Mouse (Mus musculus) small intestine, adult 2 months (tissue): ENCODE data around the gene S1pr2. TPM values are rescaled to one million over a fixed set of nuclear protein-coding genes. Genes with fewer than 3 reads are reported as not detected.

Experiments used
- H3K27ac ChIP-seq: fragments of 200-500 bp; 2 replicates; pipeline ENCODE4 v1.5.1; 2012; ENCODE audit warnings: low read depth, low read length, control low read depth, inconsistent platforms; ENCODE audit not compliant: insufficient read depth
- H3K27me3 ChIP-seq: fragments of 200-500 bp; 2 replicates; pipeline ENCODE4 v1.6.1; 2012; ENCODE audit warnings: mild to moderate bottlenecking, moderate library complexity, low read length, inconsistent platforms; ENCODE audit not compliant: control insufficient read depth, insufficient read depth
- H3K36me3 ChIP-seq: fragments of 200-500 bp; 2 replicates; pipeline ENCODE4 v1.6.1; 2012; ENCODE audit warnings: mild to moderate bottlenecking, low read length, control low read depth, inconsistent platforms; ENCODE audit not compliant: control insufficient read depth, insufficient read depth
- H3K4me1 ChIP-seq: fragments of 200-500 bp; 2 replicates; pipeline ENCODE4 v1.6.1; 2012; ENCODE audit warnings: low read length, inconsistent platforms, mixed read lengths; ENCODE audit not compliant: control insufficient read depth, insufficient read depth, insufficient read length
- H3K4me3 ChIP-seq: fragments of 200-500 bp; 2 replicates; pipeline ENCODE4 v1.5.1; 2012; ENCODE audit warnings: low read depth, mild to moderate bottlenecking, control low read depth, inconsistent platforms, low read length, moderate library complexity
- CTCF ChIP-seq: fragments of 200-500 bp; IDR thresholded peaks from 2 replicates; pipeline ENCODE4 v1.5.1; 2012; ENCODE audit warnings: low read depth, mild to moderate bottlenecking, control low read depth, inconsistent platforms, low read length, moderate library complexity, mixed read lengths; ENCODE audit not compliant: insufficient replicate concordance, insufficient read length; ENCODE audit errors: extremely low read depth
- POLR2A ChIP-seq: fragments of 200-500 bp; IDR thresholded peaks from 2 replicates; pipeline ENCODE4 v1.6.1; 2012; ENCODE audit warnings: low read depth, mild to moderate bottlenecking, control low read depth, inconsistent platforms, low read length, moderate library complexity
- WGBS: fragments of 180-500 bp; shearing (Covaris S2); methylation state at CpG from one replicate; pipeline ENCODE4 v1.1.7; 2018; 5-methylcytosine and 5-hydroxymethylcytosine counted together
- polyA plus RNA-seq: library from polyadenylated mRNA; depleted of rRNA; stranded (reverse); fragments of >200 nt; gene quantifications from 2 replicates; pipeline ENCODE4 v1.2.3, GENCODE M21; 2012

The S1pr2 gene
- polyA plus RNA-seq, 1 experiment = 2.9 TPM

DNA sequence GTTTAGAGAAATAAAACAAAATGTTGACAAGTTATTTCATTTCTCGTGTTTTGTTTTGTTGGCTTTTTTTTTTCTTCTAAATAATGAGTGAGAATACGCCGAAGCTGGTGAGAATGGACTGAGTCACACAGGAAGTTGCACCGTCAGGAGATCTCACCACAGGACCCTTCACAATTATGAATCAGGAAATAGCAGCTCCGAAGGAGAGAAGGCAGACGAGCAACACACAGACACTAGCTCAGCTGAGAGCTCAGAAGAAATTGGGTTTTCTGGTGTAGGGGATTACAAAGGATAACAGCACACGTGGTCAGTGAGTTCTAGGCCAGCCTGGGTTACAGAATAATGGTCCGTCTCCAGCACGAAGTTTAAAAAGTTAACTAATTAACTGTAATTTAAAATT is 15.0 kb downstream of the S1pr2 start:
- Histone ChIP-seq H3K36me3 (no peaks in the 10 kb centered on the region), H3K27ac (no peak overlapping the region), H3K27me3 (no peaks in the 10 kb centered on the region), H3K4me3 (no peak overlapping the region), H3K4me1 (no peaks in the 10 kb centered on the region; the same call in 1 of the 2 replicates)
- TF ChIP-seq POLR2A (no peak), CTCF (no peak)
- WGBS = 56% methylated on average over 9 of the region's 9 CpGs

DNA sequence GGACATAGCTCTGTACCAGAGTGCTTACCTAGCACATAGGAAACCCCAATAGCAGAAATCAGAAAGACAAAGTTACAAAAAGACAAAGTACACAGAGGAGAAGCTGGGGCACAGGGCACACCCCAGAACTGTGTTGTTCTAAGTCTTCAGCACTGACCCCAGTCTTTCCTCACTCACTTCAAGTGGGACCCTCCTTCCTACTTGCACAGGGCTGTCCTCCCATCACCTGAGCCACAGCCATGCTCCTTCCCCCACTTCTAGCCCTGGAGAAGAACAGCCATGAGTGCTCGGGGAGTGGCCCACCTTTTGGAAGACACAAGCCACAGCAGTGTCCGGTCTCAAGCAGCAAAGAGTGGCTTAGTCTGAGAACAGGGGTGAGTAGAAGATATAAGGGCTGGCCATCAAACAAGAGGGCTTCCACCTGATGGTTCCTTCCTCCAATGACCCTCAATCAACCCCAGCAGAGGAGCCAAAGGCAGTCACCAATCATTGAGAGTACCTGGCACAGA is 17.1 kb downstream of the S1pr2 start, which contains the start of gene Dnmt1:
Gene Dnmt1 (minus strand): TSS at position 459 of the 509 bp plus-strand sequence.
- H3K4me3 ChIP-seq = no peak within 1 kb of the TSS
- no peaks in the 10 kb centered on the region; the same call in 1 of the 2 replicates for H3K4me1 ChIP-seq
- TF ChIP-seq POLR2A (no peak), CTCF (no peak)
- WGBS = 90% methylated on average over 2 of the region's 2 CpGs
- H3K27ac ChIP-seq = no peak within 1 kb of the TSS
- H3K27me3 ChIP-seq = no peaks in the 10 kb centered on the region
- no peaks in the 10 kb centered on the region for H3K36me3 ChIP-seq

DNA sequence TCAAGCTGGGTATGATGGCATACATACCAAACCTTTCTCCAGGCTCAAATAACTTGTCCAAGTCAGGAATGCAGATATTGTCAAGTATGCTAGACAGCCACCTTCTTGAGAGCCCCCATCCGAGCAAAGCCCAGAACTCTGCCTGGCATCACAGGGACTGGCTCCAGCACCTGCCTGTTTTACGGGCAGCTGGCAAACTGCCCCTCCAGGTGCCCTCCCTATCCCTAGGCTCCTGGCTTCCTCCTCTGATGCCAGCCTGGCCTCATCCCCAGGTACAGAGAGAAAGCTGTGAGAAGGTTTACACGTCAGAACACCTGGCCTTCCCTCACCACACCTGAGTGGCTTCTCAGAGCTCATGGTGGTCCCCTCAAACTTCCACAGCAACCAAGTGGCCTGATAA is 19.6 kb downstream of the S1pr2 start:
- TF ChIP-seq POLR2A = no peak
- TF ChIP-seq CTCF = no peak
- H3K36me3 ChIP-seq = no peaks in the 10 kb centered on the region
- no peaks in the 10 kb centered on the region; the same call in 1 of the 2 replicates for H3K4me1 ChIP-seq
- H3K27ac ChIP-seq = no peak overlapping the region
- WGBS = 29% methylated on average over 3 of the region's 3 CpGs
- no peak overlapping the region for H3K4me3 ChIP-seq
- H3K27me3 ChIP-seq = no peaks in the 10 kb centered on the region

DNA sequence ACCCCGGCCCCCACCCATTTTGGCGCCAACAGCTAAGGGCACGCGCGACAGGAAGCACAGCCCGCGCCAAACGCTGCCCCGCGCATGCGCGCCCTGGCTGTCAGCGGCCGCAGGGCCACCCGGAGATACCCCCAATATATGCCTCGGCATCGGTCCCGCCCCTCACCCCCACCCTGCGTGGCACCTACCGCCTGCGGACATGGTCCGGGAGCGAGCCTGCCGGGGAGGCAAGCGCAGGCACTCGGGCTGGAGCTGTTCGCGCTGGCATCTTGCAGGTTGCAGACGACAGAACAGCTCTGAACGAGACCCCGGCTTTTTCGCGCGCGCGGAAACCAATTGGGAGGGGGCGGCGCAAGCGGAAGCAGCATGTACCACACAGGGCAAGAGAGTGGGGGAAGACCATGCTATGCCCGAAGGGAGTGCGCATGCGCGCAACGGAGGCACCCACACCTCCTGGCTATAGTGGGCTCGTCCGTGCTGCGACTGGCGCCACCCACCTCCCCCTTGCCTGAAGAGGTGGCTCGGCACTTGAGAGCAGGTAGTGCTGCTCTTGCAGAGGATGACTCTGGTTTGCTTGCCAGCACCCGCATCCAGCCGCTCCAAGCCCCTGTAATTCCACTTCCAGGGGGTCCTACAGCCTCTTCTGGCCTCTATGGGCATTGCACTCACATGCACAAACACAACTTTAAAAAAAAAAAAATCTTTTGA is 23.9 kb downstream of the S1pr2 start:
- H3K27me3 ChIP-seq = no peaks in the 10 kb centered on the region
- H3K36me3 ChIP-seq = no peaks in the 10 kb centered on the region
- peaks cover 2% of the 10 kb centered on the region; the same call in 1 of the 2 replicates for H3K4me1 ChIP-seq
- under 1% methylated on average over 51 of the region's 51 CpGs for WGBS
- TF ChIP-seq POLR2A (no peak), CTCF (peak; percentile 45; the same call in 1 of the 2 replicates)
- peak overlapping the region; percentile 61 for H3K27ac ChIP-seq
- H3K4me3 ChIP-seq = peak overlapping the region; percentile 96

DNA sequence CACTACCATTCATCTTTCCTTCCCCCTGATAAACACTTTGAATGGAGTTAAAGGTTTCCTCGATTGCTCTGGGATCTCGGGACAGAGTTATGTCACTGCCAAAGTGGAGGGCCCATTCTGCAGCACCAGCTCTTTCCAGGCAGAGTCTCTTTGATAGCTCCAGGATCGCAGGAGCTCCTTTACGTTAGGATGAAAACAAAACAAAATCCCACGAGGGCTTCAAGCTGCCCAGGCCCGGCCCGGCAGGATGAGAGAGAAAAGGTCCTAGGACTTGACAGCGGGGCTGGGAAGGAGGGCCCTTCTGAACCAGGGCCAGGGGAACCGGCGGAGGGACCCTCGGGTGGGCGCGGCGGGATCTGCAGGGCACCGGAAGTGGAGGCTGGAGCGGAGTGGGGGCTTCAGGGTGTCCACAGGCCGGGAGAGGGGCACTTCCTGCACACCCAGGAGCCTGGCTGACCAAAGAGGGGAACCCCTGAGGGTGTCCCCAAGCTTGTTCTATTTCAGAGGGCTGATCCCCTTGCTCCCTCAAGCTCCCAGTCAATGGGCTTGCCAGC is 24.5 kb downstream of the S1pr2 start:
- TF ChIP-seq POLR2A (no peak), CTCF (no peak)
- peaks cover 2% of the 10 kb centered on the region; the same call in 1 of the 2 replicates for H3K4me1 ChIP-seq
- no peaks in the 10 kb centered on the region for H3K36me3 ChIP-seq
- 2% methylated on average over 17 of the region's 17 CpGs for WGBS
- H3K27ac ChIP-seq = peak overlapping the region; percentile 61
- H3K27me3 ChIP-seq = no peaks in the 10 kb centered on the region
- peak overlapping the region; percentile 96 for H3K4me3 ChIP-seq

DNA sequence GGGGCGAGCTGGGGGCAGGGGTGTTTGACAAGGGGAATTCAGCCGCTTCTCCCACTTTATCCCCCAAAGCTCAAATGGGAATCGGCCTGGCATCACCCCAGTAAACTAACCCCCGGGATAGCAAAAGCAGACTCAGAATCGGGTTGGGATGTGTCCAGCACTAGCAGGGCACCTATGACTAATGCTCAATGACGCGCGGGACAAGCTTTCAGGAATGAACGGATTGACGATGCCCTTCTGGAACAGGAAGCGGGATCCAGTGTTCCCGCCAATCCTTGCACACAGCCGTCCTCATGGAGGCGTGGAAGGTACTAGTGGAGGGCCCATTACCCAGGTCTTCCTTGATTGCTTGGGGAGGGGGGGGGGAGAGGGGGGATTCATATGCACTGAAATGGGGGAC is 25.1 kb downstream of the S1pr2 start:
- Histone ChIP-seq H3K4me3 (peak overlapping the region; percentile 96), H3K4me1 (peaks cover 2% of the 10 kb centered on the region; the same call in 1 of the 2 replicates), H3K27ac (no peak overlapping the region), H3K27me3 (no peaks in the 10 kb centered on the region), H3K36me3 (0 out of 2 replicates have a peak, but pooled peaks cover 1% of the 10 kb centered on the region)
- WGBS = 6% methylated on average over 14 of the region's 14 CpGs
- TF ChIP-seq CTCF (no peak), POLR2A (no peak; the same call in 1 of the 2 replicates)

DNA sequence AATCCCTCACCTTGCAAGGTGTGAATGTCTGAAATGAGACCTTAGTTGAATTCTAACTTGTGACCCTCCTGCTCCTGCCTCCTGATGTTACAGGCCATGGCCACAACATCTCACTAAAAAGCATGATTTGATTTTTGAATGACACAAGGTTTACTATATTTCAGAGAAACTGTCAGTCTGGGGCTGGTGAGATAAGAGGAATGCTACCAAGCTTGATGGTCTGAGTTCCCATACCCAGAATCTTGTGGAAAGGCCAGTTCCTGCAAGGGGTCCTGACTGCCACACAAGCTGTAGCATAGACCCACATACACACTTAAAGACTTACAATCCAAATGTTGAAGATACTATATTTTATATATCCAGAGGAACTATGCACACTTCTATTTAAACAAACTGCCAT is 26.2 kb downstream of the S1pr2 start:
- Histone ChIP-seq H3K27ac (no peak overlapping the region), H3K36me3 (0 out of 2 replicates have a peak, but pooled peaks cover 2% of the 10 kb centered on the region), H3K4me3 (no peak overlapping the region), H3K27me3 (no peaks in the 10 kb centered on the region), H3K4me1 (peaks cover 2% of the 10 kb centered on the region; the same call in 1 of the 2 replicates)
- TF ChIP-seq POLR2A (no peak), CTCF (no peak)
